Mouse (Mus musculus) hindbrain, embryonic 16.5 days (tissue): ENCODE data around the gene 4930590J08Rik. TPM values are rescaled to one million over a fixed set of nuclear protein-coding genes. Genes with fewer than 3 reads are reported as not detected.

Experiments used
- polyA plus RNA-seq: library from polyadenylated mRNA; unstranded; fragments of >200 nt; fragmentation: Nextera tagmentation; extraction: Ambion mirVana; gene quantifications from 2 replicates; pipeline ENCODE4 v1.2.1, GENCODE M21; 2015

4930590J08Rik gene
- polyA plus RNA-seq, 1 experiment from 2014 or later: 1.1 TPM

Other genes starting within 250 kb of the 4930590J08Rik start
- gene Slc6a6, start 218.8 kb upstream of the 4930590J08Rik start, polyA plus RNA-seq: 108 TPM in 2 replicates
- 6.3 and 8.2 TPM in 2 replicates for gene Grip2, start 75.6 kb upstream of the 4930590J08Rik start, polyA plus RNA-seq
- gene Ccdc174, start 24.8 kb upstream of the 4930590J08Rik start, polyA plus RNA-seq: 31.1 and 33.1 TPM in 2 replicates
- gene Fgd5, start 76.1 kb downstream of the 4930590J08Rik start, polyA plus RNA-seq: 14.7 and 17.1 TPM in 2 replicates
- 16.0 and 16.5 TPM in 2 replicates for gene Nr2c2, start 188.6 kb downstream of the 4930590J08Rik start, polyA plus RNA-seq